Mouse (Mus musculus): ENCODE measurements around the gene Lrp10. TPM values are rescaled to one million over a fixed set of nuclear protein-coding genes. Genes with fewer than 3 reads are reported as not detected.

The Lrp10 gene
- polyA plus RNA-seq, 1 experiment from 2014 or later: 20.9 TPM

- ATAC-seq (no peak; the same call in 1 of the 2 replicates), DNase-seq (peak; percentile 53)
- Histone ChIP-seq H3K4me1 (ENCODE audit: insufficient read depth) (peaks cover 43% of the 10 kb centered on the region), H3K27me3 (ENCODE audit: insufficient read depth, low read length) (peaks cover 6% of the 10 kb centered on the region; the same call in 1 of the 2 replicates), H3K9ac (replicated peaks) (peak overlapping the region; percentile 93), H3K9me3 (ENCODE audit: low read length) (no peaks in the 10 kb centered on the region), H3K4me2 (ENCODE audit: low read depth, low read length) (peak overlapping the region; percentile 90), H3K27ac (ENCODE audit: low read depth) (peak overlapping the region; percentile 92), H3K36me3 (replicated peaks; ENCODE audit: insufficient read depth, low read length) (peaks cover 21% of the 10 kb centered on the region), H3K4me3 (ENCODE audit: low read depth, low read length) (peak overlapping the region; percentile 76)
- 26% methylated on average over 17 of the region's 17 CpGs for WGBS (ENCODE audit: insufficient replicate concordance)
- no peak for TF ChIP-seq EP300 (IDR thresholded peaks at IDR 0.05; ENCODE audit: low read depth)
- no peak for TF ChIP-seq CTCF (IDR thresholded peaks at IDR 0.05; ENCODE audit: low read depth)
Measured at GRCm38 (mm10) chr14:54432837-54433830, 30.8 kb upstream of the Lrp10 start.

- Histone ChIP-seq H3K4me2 (ENCODE audit: low read depth, low read length) (peak overlapping the region; percentile 90), H3K27ac (ENCODE audit: low read depth) (peak overlapping the region; percentile 92), H3K9me3 (ENCODE audit: low read length) (no peaks in the 10 kb centered on the region), H3K4me3 (ENCODE audit: low read depth, low read length) (peak overlapping the region; percentile 76), H3K36me3 (replicated peaks; ENCODE audit: insufficient read depth, low read length) (peaks cover 29% of the 10 kb centered on the region), H3K4me1 (ENCODE audit: insufficient read depth) (peaks cover 40% of the 10 kb centered on the region), H3K9ac (replicated peaks) (peak overlapping the region; percentile 93), H3K27me3 (ENCODE audit: insufficient read depth, low read length) (peaks cover 6% of the 10 kb centered on the region; the same call in 1 of the 2 replicates)
- ATAC-seq (peak; percentile 76), DNase-seq (peak; percentile 68)
- TF ChIP-seq EP300 (IDR thresholded peaks at IDR 0.05; ENCODE audit: low read depth) (no peak), CTCF (IDR thresholded peaks at IDR 0.05; ENCODE audit: low read depth) (no peak)
- 47% methylated on average over 12 of the region's 12 CpGs for WGBS (ENCODE audit: insufficient replicate concordance)
Measured at GRCm38 (mm10) chr14:54433941-54434531, 29.9 kb upstream of the Lrp10 start.

- Histone ChIP-seq H3K9ac (replicated peaks) (no peak overlapping the region), H3K4me1 (ENCODE audit: insufficient read depth) (peaks cover 29% of the 10 kb centered on the region), H3K9me3 (ENCODE audit: low read length) (no peaks in the 10 kb centered on the region), H3K4me2 (ENCODE audit: low read depth, low read length) (no peak overlapping the region), H3K4me3 (ENCODE audit: low read depth, low read length) (no peak overlapping the region), H3K36me3 (replicated peaks; ENCODE audit: insufficient read depth, low read length) (peaks cover 37% of the 10 kb centered on the region), H3K27me3 (ENCODE audit: insufficient read depth, low read length) (peaks cover 6% of the 10 kb centered on the region; the same call in 1 of the 2 replicates), H3K27ac (ENCODE audit: low read depth) (no peak overlapping the region)
- ATAC-seq (no peak), DNase-seq (no peak)
- no peak for TF ChIP-seq EP300 (IDR thresholded peaks at IDR 0.05; ENCODE audit: low read depth)
- TF ChIP-seq CTCF (IDR thresholded peaks at IDR 0.05; ENCODE audit: low read depth): no peak
- WGBS (ENCODE audit: insufficient replicate concordance): 73% methylated on average over 11 of the region's 11 CpGs
Measured at GRCm38 (mm10) chr14:54435194-54435918, 28.6 kb upstream of the Lrp10 start.

- WGBS (ENCODE audit: insufficient replicate concordance): 84% methylated on average over 12 of the region's 12 CpGs
- DNase-seq (no peak), ATAC-seq (no peak)
Measured at GRCm38 (mm10) chr14:54439155-54439554, 24.8 kb upstream of the Lrp10 start.

GRCm38 (mm10) chr14:54439610-54440009 lies 24.3 kb upstream of the Lrp10 start:
- no peak overlapping the region for H3K4me2 ChIP-seq (ENCODE audit: low read depth, low read length)
- H3K9ac ChIP-seq (replicated peaks): no peak overlapping the region
- H3K27me3 ChIP-seq (ENCODE audit: insufficient read depth, low read length): no peaks in the 10 kb centered on the region
- TF ChIP-seq CTCF (IDR thresholded peaks at IDR 0.05; ENCODE audit: low read depth) (no peak), EP300 (IDR thresholded peaks at IDR 0.05; ENCODE audit: low read depth) (no peak)
- H3K4me3 ChIP-seq (ENCODE audit: low read depth, low read length): no peak overlapping the region
- peaks cover 38% of the 10 kb centered on the region for H3K36me3 ChIP-seq (replicated peaks; ENCODE audit: insufficient read depth, low read length)
- no peak overlapping the region for H3K27ac ChIP-seq (ENCODE audit: low read depth)
- DNase-seq (no peak), ATAC-seq (no peak)
- H3K9me3 ChIP-seq (ENCODE audit: low read length): no peaks in the 10 kb centered on the region
- peaks cover 3% of the 10 kb centered on the region for H3K4me1 ChIP-seq (ENCODE audit: insufficient read depth)
- WGBS (ENCODE audit: insufficient replicate concordance): 74% methylated on average over 7 of the region's 7 CpGs

More at GRCm38 (mm10) chr14:54439155-54439554, 24.8 kb upstream of the Lrp10 start:
- no peak overlapping the region for H3K4me3 ChIP-seq (ENCODE audit: low read depth, low read length)
- peaks cover 38% of the 10 kb centered on the region for H3K36me3 ChIP-seq (replicated peaks; ENCODE audit: insufficient read depth, low read length)
- no peak for TF ChIP-seq EP300 (IDR thresholded peaks at IDR 0.05; ENCODE audit: low read depth)
- no peak for TF ChIP-seq CTCF (IDR thresholded peaks at IDR 0.05; ENCODE audit: low read depth)
- no peak overlapping the region for H3K9ac ChIP-seq (replicated peaks)
- no peak overlapping the region for H3K4me2 ChIP-seq (ENCODE audit: low read depth, low read length)
- no peak overlapping the region for H3K27ac ChIP-seq (ENCODE audit: low read depth)
- peaks cover 3% of the 10 kb centered on the region for H3K4me1 ChIP-seq (ENCODE audit: insufficient read depth)
- no peaks in the 10 kb centered on the region for H3K27me3 ChIP-seq (ENCODE audit: insufficient read depth, low read length)
- H3K9me3 ChIP-seq (ENCODE audit: low read length): no peaks in the 10 kb centered on the region

Measured in liver, postnatal 0 days (tissue).